ENCODE assay signal across 7 mouse cellular contexts in the genomic region with DNA sequence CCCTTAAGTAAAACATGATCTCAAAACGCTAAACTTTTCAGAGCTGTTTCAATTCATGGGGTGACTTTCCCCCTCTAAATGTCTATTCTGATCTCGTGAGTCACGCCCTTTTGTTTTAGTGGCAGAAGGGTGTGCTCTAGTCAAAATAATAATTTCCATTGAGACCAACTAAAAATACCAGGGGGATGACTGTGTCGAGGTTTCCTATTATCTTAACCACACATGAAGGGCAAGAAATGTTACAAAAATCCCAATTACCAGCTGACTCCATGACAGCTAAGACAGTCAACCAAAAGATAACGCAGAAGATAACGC. TPM values are rescaled to one million over a fixed set of nuclear protein-coding genes. Genes with fewer than 3 reads are reported as not detected.
DNase-seq lines count a peak whose midpoint lies in the region; ATAC-seq and TF ChIP-seq lines count a peak whose summit lies in the region.

No protein-coding gene starts in this region.

- H3K9me3 ChIP-seq in forebrain, embryonic 12.5 days = no peaks in the 10 kb centered on the region
- H3K9me3 ChIP-seq in liver, embryonic 13.5 days (replicated peaks) = no peaks in the 10 kb centered on the region

- H3K27me3 ChIP-seq in C2C12 (ENCODE audit: control insufficient read depth, insufficient read depth, insufficient read length) = no peaks in the 10 kb centered on the region
- 0 out of 2 replicates have a peak, but pooled peaks cover 2% of the 10 kb centered on the region for H3K27me3 ChIP-seq in forebrain, embryonic 12.5 days
- peaks cover 12% of the 10 kb centered on the region for H3K27me3 ChIP-seq in liver, embryonic 13.5 days

- H3ac ChIP-seq in C2C12 (ENCODE audit: control insufficient read depth, insufficient read length, low read depth) = no peak overlapping the region

- H3K79me3 ChIP-seq in C2C12 (ENCODE audit: low read depth) = peaks cover 51% of the 10 kb centered on the region

- peak overlapping the region; percentile 98 for H3K4me2 ChIP-seq in forebrain, embryonic 12.5 days
- H3K4me2 ChIP-seq in liver, embryonic 13.5 days = peak overlapping the region; percentile 97

- peaks cover 37% of the 10 kb centered on the region for H3K36me3 ChIP-seq in C2C12 (ENCODE audit: control insufficient read depth, insufficient read depth)
- H3K36me3 ChIP-seq in forebrain, embryonic 12.5 days (replicated peaks) = peaks cover 3% of the 10 kb centered on the region; the same call in 1 of the 2 replicates
- H3K36me3 ChIP-seq in liver, embryonic 13.5 days = peaks cover 28% of the 10 kb centered on the region

- H3K9ac ChIP-seq in forebrain, embryonic 12.5 days = no peak overlapping the region
- peak overlapping the region; percentile 94 for H3K9ac ChIP-seq in liver, embryonic 13.5 days

- no peak for ATAC-seq in forebrain, embryonic 12.5 days (ENCODE audit: low FRiP score)
- ATAC-seq in liver, embryonic 13.5 days (ENCODE audit: low read depth) = no peak

- DNase-seq in 3T3-L1 (ENCODE audit: low read depth, low spot score) = peak; percentile 77
- no peak for DNase-seq in liver, embryonic 13.5 days
- no peak for DNase-seq in thymus, postnatal 4 days
- DNase-seq in frontal cortex, postnatal 36 days (ENCODE audit: low spot score in 2 of 2) = no peak
- no peak for DNase-seq in B cell, adult 2 months

- H3K4me3 ChIP-seq in C2C12 (ENCODE audit: insufficient read depth, poor library complexity, severe bottlenecking) = peak overlapping the region; percentile 71
- H3K4me3 ChIP-seq in forebrain, embryonic 12.5 days (replicated peaks) = peak overlapping the region; percentile 84
- H3K4me3 ChIP-seq in liver, embryonic 13.5 days (replicated peaks) = peak overlapping the region; percentile 94

- H3K79me2 ChIP-seq in C2C12 (ENCODE audit: control insufficient read depth, insufficient read depth) = peaks cover 61% of the 10 kb centered on the region

- WGBS in forebrain, embryonic 12.5 days = 55% methylated on average over 6 of the region's 6 CpGs
- WGBS in liver, embryonic 13.5 days (ENCODE audit: insufficient replicate concordance) = 23% methylated on average over 6 of the region's 6 CpGs

- peaks cover 13% of the 10 kb centered on the region for H3K4me1 ChIP-seq in forebrain, embryonic 12.5 days
- peaks cover 33% of the 10 kb centered on the region for H3K4me1 ChIP-seq in liver, embryonic 13.5 days (replicated peaks)

- TF ChIP-seq CTCF in C2C12 (IDR thresholded peaks at IDR 0.05; ENCODE audit: control insufficient read depth, insufficient read depth, insufficient read length) = no peak

- H3K27ac ChIP-seq in forebrain, embryonic 12.5 days = no peak overlapping the region
- H3K27ac ChIP-seq in liver, embryonic 13.5 days = peak overlapping the region; percentile 89; the same call in 1 of the 2 replicates

TF ChIP-seq in C2C12, 6 proteins besides CTCF, POLR2A, EP300 and RAD21:
- TF ChIP-seq FOSL1 (IDR thresholded peaks at IDR 0.05; ENCODE audit: insufficient read depth, low read length, poor library complexity, severe bottlenecking) (peak; percentile 60), MYOD1 (IDR thresholded peaks at IDR 0.05; ENCODE audit: control insufficient read depth, insufficient read length, low read depth) (no peak), USF1 (IDR thresholded peaks at IDR 0.05; ENCODE audit: low read depth) (no peak), CEBPB (IDR thresholded peaks at IDR 0.05; ENCODE audit: low read depth) (peak; percentile 21), MAX (IDR thresholded peaks at IDR 0.05) (no peak), MYOG (IDR thresholded peaks at IDR 0.05; ENCODE audit: control insufficient read depth, extremely low read depth, insufficient read length) (no peak)

RNA-seq across cellular contexts. Expression of a gene that starts 1.3 kb away (rescaled TPM):
- 34.6 TPM for polyA plus RNA-seq in C2C12 (2012; fragmentation: generic; extraction: Trizol)
- polyA plus RNA-seq in forebrain, embryonic 12.5 days (2016; fragmentation: Nextera tagmentation; extraction: Ambion mirVana) = 18.4 and 23.3 TPM in 2 replicates
- polyA plus RNA-seq in liver, embryonic 13.5 days (2015; fragmentation: Nextera tagmentation; extraction: Ambion mirVana) = 17.7 and 21.5 TPM in 2 replicates
